Mouse (Mus musculus) urinary bladder, postnatal 36 days (tissue): ENCODE measurements at regions not wholly inside any gene's neighbourhood (a gene's known extent, or its start where the extent isn't known, plus 50 kb on each side); places are given as distances from the start of the nearest gene placed in this dataset.
"Not testable (repeated sequence)": the region's sequence is repeated elsewhere in the genome, so short reads cannot be mapped to it uniquely, and the experiment has no call there.

ENCODE experiments used
- DNase-seq, 2 experiments: peaks; one replicate each; pipeline ENCODE4 v3.0.0; 2022; ENCODE audit warnings: low spot score in 2 of 2, mixed read lengths in 1 of 2

DNA sequence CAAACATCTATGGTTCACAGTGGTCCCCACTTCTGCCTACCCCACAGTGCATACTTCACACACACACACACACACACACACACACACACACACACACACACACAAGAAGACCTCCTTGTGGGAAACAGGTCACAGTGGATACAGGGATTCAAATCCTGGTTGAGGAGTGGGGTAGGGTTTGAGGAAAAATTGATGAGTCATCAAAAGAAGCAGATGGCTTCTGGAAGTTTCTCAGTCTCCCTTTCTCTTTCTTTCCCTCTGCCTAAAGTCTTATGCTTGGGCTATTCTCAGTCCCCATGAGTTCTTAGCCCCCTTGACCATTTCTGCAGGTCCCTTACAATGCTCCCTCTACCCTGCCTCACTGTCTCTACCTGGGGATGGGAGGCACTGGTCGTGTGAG is 56.4 kb downstream of the Rassf10 start:
- DNase-seq = no peak

DNA sequence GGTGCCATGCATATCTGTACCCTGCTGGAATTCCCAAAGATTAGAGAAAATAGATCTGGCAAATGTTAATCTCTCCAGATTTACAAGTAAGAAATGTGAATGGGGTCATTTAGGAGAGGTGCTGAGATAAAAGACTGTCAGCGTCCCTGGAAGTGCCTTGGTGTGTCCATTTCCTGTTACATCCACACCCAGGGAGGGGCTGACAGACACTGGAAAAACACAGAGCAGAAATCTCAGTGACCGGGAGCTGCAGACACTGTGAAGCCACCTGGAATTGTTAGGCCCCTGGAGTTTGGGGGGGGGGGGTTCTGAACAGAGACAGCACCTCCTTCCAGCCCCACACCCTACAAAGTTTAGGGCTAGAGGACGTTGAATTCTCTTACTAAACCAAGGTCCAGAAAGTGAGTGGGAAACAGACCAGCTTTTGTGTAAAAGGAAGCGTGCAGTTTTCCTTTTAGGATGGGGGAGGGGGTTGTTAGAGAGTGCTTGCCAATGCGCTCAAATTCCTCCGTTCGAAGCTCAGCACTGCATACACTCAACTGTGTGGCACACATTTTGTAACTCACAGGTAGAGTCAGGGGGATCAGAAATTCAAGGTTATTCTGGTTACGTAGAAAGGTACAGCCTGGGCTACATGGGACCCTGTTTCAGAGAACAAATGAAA is 63.5 kb downstream of the Rassf10 start:
- DNase-seq = no peak

DNA sequence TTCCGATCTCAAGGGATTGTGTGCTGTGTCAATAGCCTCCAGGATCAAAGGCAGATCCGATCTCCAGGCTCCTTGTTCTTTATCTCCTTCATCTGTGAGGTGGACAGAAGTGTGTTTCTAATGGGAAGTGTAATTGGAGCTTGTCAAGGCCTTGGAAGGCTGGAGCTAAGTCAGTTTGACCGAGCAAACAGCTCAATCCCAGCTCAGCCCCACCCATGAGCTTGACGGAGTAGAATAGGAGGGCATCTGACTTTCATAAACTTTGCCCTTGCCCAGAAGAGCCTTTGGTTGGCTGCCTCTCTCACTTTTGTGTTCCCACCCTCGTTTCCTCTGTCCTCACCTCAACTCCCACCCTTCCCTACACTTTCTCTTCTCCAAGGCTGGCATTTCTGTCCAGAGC is 67.7 kb downstream of the Rassf10 start:
- DNase-seq = no peak

DNA sequence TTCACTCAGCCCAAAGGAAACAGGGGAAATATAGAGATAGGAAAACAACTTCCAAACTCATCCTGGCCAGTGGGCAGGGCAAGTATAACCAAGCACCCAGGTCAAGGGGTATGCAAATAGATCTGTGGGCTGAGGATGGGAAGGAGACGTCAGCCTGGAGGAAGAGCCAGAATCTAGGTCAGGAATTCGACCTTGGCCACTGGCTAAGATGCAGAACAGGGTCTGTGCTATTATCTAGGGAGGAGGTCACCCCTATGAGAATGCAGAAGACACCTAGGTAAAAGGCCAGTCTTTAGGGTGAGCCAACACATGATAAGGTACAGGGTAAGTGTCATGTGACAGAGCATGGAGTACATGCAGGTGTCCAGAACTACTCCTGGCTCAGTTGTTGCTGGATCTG is 68.8 kb downstream of the Rassf10 start:
- DNase-seq = no peak

DNA sequence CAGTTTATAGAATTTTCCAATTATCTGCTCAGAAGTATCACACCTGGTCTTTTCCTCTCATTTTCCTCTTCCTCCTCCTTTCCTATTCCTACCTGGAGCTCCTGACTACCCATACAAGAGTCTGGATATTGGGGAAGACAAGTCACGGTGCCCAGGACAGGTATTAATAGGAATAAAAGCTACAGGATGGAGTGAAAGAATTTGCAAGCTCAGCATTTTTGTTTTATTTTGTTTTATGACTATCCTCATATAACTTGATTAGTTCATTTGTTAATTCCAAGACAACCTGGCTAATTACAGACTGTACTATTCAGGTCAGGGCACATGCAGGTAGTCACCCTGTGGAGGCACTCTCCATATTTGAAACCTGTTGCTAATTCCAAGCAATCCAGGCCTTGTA is 72.0 kb downstream of the Rassf10 start:
- DNase-seq = no peak

DNA sequence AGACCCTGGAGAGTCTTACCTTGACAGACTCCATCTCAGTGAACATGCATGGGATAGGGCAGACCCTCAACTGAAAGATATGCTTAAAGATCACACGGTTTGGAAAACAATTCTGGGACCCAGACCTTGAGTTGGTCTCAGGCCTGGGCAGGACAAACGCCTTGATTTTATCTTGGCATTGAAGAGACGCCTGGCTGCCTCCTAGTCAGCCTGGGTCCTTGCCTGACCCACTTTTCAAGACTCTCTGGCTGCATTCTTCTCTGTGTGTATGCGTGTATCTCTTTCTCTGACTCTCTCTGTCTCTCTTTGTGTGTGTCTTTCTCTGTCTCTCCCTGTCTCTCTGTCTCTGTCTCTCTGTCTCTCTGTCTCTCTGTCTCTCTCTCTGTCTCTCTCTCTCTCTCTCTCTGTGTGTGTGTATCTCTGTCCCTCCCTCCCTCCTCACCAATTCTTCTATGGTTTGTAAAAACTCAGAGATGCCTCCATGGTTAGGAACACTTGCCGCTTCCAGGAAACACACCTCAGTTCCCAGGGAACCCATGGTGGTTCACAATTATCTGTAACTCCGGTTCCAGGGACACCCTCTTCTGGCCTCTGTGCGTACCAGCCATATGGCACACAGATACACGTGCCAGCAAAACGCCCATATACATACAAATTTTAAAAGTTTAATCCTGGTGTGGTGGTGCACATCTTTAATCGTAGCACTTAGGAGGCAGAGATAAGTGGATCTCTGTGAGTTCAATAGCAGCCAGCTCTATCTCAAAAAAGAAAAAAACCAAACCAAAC is 72.7 kb downstream of the Rassf10 start:
- DNase-seq = no peak

DNA sequence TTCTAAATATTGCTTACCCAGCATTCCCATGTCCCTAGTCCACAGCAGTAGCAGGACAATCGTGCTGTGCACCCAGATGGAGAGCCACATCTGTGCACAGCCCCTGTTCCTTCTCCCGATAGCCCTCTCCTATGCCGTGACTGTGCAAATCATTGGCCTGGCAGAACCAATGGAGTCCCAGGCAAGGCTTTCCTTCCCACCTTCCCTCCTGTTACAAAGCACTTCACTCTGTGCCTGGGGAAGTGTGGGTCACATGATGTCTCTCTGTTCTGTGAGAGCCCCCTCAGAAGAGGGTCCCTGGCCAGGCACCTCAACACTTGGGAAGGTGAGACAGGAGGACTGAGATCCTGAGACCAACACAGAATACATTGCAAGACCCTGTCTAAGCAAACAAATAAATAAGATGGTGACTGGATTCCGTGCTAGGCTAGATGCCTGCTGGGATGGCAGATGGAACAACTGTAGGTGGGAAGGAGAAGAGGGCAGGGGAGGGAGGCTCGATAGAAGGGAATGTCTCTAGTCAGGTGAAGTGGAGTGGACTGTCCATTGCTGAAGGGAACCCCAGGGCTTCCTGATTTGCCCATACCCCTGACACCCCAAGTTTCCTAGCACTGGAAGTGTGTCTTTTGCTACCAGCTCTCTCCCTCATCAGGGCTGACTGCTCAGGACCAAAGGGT is 73.5 kb downstream of the Rassf10 start:
- no peak for DNase-seq

DNA sequence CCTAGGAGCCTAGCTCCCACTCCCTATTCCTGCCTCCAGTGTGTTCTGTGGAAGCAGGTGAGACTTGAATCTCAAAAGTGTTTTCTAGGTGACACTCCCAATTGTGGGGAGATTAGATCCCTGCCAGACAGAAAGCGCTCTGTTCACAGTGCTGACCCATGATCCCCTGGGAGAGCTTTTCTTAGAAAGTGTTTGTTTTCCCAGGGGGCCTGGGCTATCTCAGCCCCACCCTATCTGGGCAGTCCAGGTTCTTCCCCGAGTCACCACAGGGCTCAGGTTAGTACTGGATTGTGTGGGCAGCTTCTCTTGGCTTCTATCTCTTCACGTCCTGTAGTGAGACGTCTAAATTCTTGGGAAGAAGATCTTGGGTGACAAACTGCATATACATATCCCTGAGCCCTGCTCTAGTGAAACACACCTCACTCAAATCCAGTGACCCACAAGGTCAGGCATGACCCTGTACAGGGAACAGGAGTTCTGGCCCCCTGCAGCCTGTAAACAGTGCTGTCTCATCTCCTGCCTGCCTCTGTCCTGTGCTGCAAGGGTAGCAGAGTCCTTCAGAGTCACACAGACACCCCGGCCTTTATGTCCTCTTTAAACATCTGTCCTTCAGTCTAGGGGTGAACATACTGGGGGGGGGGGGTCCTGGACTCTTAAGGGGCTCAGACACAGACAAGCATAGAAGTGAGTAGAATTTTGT is 76.4 kb downstream of the Rassf10 start:
- DNase-seq = no peak

DNA sequence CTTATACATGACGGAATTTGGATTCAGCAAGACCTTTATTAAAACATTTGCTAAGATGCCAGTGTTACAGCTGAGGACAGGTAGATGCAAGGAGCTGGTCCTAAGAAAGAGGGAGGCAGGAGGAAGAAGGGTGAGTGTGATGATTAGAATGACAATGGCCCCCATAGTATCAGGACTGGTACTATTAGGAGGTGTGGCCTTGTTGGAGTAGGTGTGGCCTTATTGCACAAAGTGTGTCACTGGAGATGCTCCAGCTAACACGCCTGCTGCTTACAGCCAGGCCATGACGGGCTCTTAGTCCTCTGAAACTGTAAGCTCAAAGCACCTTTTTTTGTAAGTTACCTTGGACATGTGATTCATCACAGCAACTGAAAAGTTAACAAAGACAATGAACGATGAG is 82.0 kb downstream of the Rassf10 start:
- no peak for DNase-seq

DNA sequence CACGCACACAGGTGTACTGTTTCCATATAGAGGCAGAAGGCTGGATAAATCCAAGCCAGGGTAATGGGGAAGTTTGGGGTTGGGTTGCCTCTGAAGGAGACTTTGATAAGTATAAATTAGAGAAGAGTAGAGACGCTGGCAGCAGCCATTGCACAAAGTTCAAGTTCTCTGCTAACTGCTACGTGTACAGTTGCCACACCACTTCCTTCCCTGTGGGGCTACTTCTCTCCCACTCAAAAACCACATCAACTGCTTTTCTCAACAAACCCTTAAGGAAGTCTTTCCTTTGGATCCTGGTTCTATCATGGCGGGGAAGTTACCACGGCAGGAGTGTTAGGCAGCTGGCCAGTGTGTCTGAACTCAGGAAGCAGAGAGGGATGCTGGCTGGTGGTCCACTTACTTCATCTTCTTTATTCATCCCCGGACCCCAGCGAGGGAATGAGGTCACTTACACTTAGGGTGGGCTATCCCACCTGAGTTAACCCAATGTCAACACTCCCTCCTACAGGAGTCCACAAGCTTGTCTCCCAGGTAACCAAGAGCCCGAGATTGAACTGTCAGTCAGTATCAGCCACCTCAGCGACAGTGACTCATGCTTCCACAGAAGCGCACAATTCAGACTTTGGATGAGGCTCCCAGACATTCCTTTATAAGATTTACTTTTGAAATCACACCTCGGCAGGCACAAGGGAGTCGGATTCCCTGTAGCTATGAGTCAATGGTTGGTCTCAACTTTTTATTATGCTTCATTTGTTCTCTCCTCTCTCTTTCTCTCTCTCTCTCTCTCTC is 84.3 kb downstream of the Rassf10 start:
- DNase-seq = no peak

DNA sequence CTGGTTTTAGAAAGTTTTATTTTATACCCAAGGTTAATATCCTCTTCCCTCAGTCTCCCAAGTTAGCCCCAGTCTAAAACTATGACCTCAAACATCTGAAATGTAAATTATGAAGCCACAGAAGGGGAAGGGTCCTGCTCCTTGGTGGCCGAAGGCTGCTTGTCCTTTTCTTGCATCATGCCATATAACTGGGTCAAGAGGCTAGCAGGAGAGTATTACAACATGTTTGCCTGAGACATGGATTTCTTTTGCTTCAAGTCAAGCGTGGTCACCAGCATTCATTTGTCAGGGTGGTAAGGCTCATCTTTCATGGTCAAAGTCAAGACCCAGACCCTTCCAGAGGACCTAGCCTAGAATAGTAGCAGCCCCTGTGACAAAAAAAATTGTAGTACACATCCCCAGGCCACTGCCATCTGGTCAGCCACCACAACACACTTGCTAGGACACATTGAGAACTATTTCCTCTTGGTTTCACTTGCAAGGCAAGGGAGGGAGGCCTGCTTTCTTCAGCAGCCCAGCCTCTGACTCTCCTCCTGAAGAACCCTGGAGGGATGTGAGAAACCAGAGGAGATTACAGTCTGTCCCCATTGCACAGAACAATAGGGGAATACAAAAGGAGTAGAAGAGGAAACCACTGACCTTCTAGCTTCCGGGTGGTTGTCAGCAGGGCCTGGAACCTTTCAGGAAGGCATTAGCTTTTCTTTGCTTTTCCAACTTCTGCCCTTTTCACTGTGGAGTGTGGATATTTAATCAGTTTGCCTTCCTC is 85.3 kb downstream of the Rassf10 start:
- no peak for DNase-seq

DNA sequence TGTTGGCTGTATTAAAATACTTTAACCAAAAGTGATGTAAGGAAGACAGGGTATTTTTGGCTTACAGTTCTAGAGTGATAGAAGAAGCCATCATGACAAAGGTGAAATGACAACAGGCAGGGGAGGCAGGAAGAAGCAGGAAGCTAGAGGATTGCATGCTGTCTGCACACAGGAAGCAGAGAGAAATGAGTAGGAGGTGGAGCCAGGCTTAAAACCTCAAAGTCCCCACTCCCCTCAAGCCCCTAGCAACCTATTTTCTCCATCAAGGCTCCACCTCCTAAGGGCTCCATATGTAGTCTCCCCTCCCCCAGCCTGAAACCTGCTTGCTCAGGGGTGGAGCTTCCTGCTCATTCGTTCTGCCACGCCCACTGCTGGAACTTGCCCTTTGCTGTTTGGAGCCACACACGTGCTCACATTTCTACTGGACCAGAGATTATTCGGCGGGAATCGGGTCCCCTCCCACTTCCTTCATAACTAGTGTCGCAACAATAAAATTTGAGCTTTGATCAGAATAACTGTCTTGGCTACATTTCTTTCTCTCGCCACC is 91.9 kb downstream of the Rassf10 start:
- DNase-seq = not testable (repeated sequence)

DNA sequence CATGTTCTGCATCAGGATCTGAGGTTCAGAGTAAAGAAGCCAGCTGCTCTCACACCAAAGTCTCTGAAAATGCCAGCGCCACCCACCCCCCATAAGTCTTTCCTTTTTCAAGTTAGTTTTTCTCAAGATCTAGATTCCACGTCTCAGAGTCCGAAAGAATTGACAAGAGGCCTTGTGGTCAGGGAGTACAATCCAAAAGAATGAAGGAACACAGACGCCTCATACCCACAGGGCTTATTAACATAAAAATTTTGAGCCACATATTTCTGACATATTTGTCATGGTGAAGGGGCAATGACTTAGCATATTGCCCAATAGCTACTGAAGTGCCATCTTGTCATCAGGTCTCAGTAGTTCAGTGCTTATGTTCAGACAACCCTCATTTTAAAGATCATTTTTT is 92.6 kb downstream of the Rassf10 start:
- no peak for DNase-seq

DNA sequence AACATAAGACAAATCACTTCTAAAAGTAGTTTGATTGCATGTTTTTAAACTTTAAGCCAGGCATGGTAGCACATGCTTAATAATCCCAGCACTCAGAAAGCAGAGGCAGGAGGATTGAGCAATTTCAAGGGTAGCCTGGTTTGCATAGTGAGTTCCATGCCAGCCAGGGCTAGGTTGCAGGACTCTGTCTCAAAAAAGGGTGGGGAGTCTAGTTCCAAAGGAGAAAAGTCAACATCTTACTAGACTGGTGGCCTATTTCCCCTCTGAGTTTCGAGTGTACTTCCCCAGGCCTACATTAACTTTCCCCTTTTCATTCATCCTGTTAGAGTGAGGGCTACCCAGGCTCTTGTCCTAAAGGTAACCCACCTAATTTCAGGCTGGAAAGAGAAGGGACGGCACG is 93.8 kb downstream of the Rassf10 start:
- DNase-seq = no peak

DNA sequence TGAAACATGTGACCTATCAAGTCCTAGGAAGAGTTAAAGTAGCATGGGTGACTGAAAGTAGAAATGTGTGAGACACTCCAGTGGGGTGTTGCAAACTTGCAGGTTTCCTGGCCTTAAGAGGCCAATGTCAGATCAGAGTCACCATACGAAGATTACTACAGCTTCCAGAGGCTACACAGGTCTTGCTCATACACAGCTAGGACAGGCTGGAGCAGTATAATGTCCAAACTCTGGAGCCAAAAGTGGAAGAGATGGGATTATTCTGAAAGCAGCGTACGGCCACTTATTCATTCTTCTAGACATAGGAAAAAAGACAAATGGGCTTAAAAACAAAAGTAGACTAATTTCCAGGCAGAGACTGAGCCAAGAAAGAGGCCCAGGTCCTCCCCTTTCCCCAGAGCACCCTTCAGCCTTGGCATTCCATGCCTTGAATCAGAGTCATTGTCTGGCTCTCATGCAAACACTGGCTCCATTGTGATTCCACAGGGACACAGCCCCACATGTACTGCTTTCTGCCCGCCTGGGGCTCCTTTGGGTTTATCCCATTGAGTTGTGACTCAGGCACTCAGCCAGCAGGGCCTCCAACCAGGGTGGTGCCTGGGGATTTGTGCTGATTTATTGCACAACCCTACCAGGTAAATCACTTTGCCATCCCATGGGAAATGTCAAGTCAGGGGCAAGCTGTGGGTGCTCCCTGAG is 94.5 kb downstream of the Rassf10 start:
- peak in 1 of 2 experiments; percentile 12 for DNase-seq

DNA sequence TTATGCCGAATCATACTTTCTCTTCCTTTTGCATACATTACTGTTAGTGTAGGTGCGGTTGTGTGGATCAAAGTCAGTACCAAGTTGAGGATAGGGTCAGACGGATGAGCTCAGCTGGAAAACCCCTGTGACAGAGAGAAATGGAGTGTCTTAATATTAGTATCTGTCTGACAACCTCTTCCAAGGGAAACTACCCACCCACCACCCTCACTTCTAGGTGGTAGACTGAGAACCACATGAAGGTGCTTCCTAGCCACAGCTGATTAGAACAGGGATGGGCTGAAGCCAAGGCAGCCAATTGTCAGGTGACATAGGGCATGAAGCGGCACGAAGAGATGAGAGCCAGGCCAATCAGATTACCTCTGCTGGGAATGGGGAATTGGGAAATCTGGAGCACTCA is 95.7 kb downstream of the Rassf10 start:
- DNase-seq = no peak

DNA sequence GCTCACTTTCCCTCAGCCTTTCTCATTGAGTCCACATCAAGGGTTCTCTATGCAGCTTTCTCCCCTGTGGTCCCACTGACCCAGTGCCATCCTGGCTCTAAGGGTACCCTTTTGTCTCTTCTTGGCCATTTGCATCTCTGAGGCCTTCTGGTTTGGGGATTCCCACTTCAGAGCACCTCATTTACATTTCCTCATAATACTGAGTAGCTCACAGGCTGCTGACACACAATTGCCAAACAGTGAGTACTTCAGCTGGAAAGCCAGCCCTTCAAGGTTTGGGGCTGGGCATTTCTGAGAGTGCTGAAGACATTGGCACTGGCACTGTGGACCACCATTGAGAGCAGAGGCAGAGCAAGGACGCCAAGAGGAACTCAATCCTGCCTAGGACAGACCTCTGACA is 99.2 kb downstream of the Rassf10 start:
- no peak for DNase-seq

DNA sequence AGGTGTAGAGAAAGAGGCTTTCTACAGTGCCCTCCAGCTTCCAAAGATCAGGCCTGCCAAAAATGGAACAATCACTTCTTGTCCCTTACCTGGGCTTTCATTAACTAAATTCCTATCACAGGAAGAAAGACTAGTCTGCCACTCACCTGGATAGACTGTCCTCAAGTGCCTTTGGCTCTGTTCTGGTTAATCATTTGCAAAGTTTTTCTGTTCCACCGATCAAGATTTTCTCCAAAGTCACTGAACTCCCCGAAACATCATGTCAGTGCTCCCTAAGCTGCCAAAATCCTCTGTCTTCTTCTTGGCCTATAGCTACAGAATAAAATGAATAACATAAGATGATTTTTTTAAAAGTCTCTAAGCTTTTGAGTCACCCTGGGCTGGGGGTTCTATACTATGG is 102.7 kb downstream of the Rassf10 start:
- DNase-seq = no peak

DNA sequence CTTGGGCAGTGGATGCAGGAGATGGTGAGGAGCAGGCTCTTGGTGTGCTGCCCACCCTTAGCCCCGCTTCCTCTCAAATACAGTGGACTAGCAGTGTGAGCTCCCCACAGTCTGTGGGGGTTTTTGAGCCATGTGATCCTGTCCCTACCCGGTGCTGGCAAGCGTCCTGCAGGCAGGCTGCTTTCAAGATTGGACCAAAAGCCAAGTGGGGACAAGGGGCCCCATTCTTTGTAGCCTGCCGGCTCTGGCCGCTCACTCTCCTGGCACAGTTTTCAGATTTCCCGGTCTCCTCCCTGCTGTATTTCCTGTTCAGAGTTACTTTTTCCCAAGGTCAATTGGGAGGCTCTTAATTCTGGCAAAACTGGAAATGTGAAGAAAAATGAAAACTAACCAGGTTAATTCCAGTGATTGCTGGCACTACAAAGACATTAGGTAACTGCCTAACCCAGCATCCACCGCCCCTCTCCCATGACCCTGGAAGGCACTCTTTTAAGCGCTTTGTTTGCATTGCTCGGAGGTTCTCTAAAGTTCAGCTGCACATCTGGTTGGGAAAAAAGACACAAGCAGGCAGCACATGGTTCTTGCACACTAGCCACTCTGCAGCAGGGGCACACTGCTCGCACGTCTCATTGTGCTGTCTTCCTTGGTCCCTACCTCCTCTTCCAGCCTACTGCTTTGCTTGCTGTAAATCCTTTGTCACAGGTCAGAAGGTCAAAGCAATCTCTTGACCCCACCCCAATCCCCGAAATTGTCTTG is 105.6 kb downstream of the Rassf10 start:
- DNase-seq = peak in 1 of 2 experiments; percentile 35
